Mouse (Mus musculus) spleen, adult 2 months (tissue): ENCODE measurements at regions not wholly inside any gene's neighbourhood (a gene's known extent, or its start where the extent isn't known, plus 50 kb on each side); places are given as distances from the start of the nearest gene placed in this dataset.

ENCODE experiments used
- DNase-seq, 2 experiments: peaks; one replicate each; pipeline versions ENCODE4 v3.0.0 to v3.0.0-alpha.2; 2012 to 2021; ENCODE audit warnings: low spot score in 2 of 2, low read depth in 1 of 2
- H3K27ac ChIP-seq: fragments of 200-500 bp; 2 replicates; pipeline ENCODE4 v1.5.1; 2012; ENCODE audit warnings: low read length, inconsistent platforms; ENCODE audit not compliant: insufficient read depth
- H3K27me3 ChIP-seq: fragments of 200-500 bp; 2 replicates; pipeline ENCODE4 v1.6.1; 2012; ENCODE audit warnings: mild to moderate bottlenecking, moderate library complexity, low read length, inconsistent platforms; ENCODE audit not compliant: control insufficient read depth, insufficient read depth
- H3K36me3 ChIP-seq: fragments of 200-500 bp; 2 replicates; pipeline ENCODE4 v1.6.1; 2012; ENCODE audit warnings: mild to moderate bottlenecking, low read length, inconsistent platforms; ENCODE audit not compliant: control insufficient read depth, insufficient read depth
- H3K4me1 ChIP-seq: fragments of 200-500 bp; 2 replicates; pipeline ENCODE4 v1.6.1; 2011; ENCODE audit warnings: inconsistent platforms; ENCODE audit not compliant: control insufficient read depth, insufficient read depth, insufficient read length
- H3K4me3 ChIP-seq: fragments of 200-500 bp; 2 replicates; pipeline ENCODE4 v1.5.1; 2011; ENCODE audit warnings: mild to moderate bottlenecking, inconsistent platforms; ENCODE audit not compliant: insufficient read depth, insufficient read length; ENCODE audit errors: extremely low read depth
- CTCF ChIP-seq: fragments of 200-500 bp; IDR thresholded peaks from 2 replicates; pipeline ENCODE4 v1.5.1; 2011; ENCODE audit warnings: mild to moderate bottlenecking, inconsistent platforms; ENCODE audit not compliant: insufficient read depth, insufficient read length, insufficient replicate concordance; ENCODE audit errors: extremely low read depth
- POLR2A ChIP-seq: fragments of 200-500 bp; IDR thresholded peaks from 2 replicates; pipeline ENCODE4 v1.6.1; 2011; ENCODE audit warnings: low read depth, low read length, inconsistent platforms
- WGBS: fragments of 180-500 bp; shearing (Covaris S2); methylation state at CpG from one replicate; pipeline ENCODE4 v1.1.7; 2018; 5-methylcytosine and 5-hydroxymethylcytosine counted together

- Histone ChIP-seq H3K4me3 (no peak overlapping the region), H3K27ac (no peak overlapping the region), H3K27me3 (no peaks in the 10 kb centered on the region), H3K4me1 (peaks cover 4% of the 10 kb centered on the region; the same call in 1 of the 2 replicates), H3K36me3 (no peaks in the 10 kb centered on the region)
- no peak for DNase-seq
- WGBS = 86% methylated on average over 3 of the region's 3 CpGs
- no peak for TF ChIP-seq CTCF
- no peak for TF ChIP-seq POLR2A
Measured at GRCm38 (mm10) chr4:55619891-55620290, 87.6 kb upstream of the Klf4 start.

- H3K27ac ChIP-seq = no peak overlapping the region
- H3K4me3 ChIP-seq = no peak overlapping the region
- DNase-seq = no peak
- no peaks in the 10 kb centered on the region for H3K27me3 ChIP-seq
- no peaks in the 10 kb centered on the region for H3K36me3 ChIP-seq
- WGBS = 89% methylated on average over 6 of the region's 6 CpGs
- H3K4me1 ChIP-seq = no peaks in the 10 kb centered on the region
- TF ChIP-seq POLR2A (no peak), CTCF (no peak)
Measured at GRCm38 (mm10) chr4:55615808-55616207, 83.5 kb upstream of the Klf4 start.

- H3K36me3 ChIP-seq = no peaks in the 10 kb centered on the region
- no peaks in the 10 kb centered on the region for H3K27me3 ChIP-seq
- no peaks in the 10 kb centered on the region for H3K4me1 ChIP-seq
- H3K27ac ChIP-seq = no peak overlapping the region
- 98% methylated on average over 3 of the region's 3 CpGs for WGBS
- no peak for TF ChIP-seq CTCF
- no peak for TF ChIP-seq POLR2A
- no peak overlapping the region for H3K4me3 ChIP-seq
- no peak for DNase-seq
Measured at GRCm38 (mm10) chr4:55613523-55613922, 81.3 kb upstream of the Klf4 start.

- Histone ChIP-seq H3K4me3 (no peak overlapping the region), H3K27ac (no peak overlapping the region), H3K27me3 (no peaks in the 10 kb centered on the region), H3K36me3 (no peaks in the 10 kb centered on the region), H3K4me1 (no peaks in the 10 kb centered on the region)
- 92% methylated on average over 4 of the region's 4 CpGs for WGBS
- no peak for DNase-seq
- TF ChIP-seq CTCF (no peak), POLR2A (no peak)
Measured at GRCm38 (mm10) chr4:55610998-55611397, 78.7 kb upstream of the Klf4 start.

- no peak for TF ChIP-seq POLR2A
- no peaks in the 10 kb centered on the region for H3K36me3 ChIP-seq
- peaks cover 4% of the 10 kb centered on the region; the same call in 1 of the 2 replicates for H3K4me1 ChIP-seq
- DNase-seq = no peak
- H3K27ac ChIP-seq = no peak overlapping the region
- no peaks in the 10 kb centered on the region for H3K27me3 ChIP-seq
- no peak overlapping the region for H3K4me3 ChIP-seq
- 85% methylated on average over 5 of the region's 5 CpGs for WGBS
Measured at GRCm38 (mm10) chr4:55609214-55609613, 76.9 kb upstream of the Klf4 start.

- H3K4me3 ChIP-seq = no peak overlapping the region
- H3K27ac ChIP-seq = no peak overlapping the region
- H3K36me3 ChIP-seq = no peaks in the 10 kb centered on the region
- no peak for TF ChIP-seq CTCF
- TF ChIP-seq POLR2A = no peak
- WGBS = 89% methylated on average over 9 of the region's 9 CpGs
- no peaks in the 10 kb centered on the region for H3K27me3 ChIP-seq
- peaks cover 4% of the 10 kb centered on the region; the same call in 1 of the 2 replicates for H3K4me1 ChIP-seq
- no peak for DNase-seq
Measured at GRCm38 (mm10) chr4:55605541-55605940, 73.3 kb upstream of the Klf4 start.

- no peak for DNase-seq
- Histone ChIP-seq H3K27me3 (no peaks in the 10 kb centered on the region), H3K27ac (no peak overlapping the region), H3K4me1 (peaks cover 4% of the 10 kb centered on the region; the same call in 1 of the 2 replicates), H3K4me3 (no peak overlapping the region), H3K36me3 (no peaks in the 10 kb centered on the region)
- TF ChIP-seq POLR2A = no peak
- no peak for TF ChIP-seq CTCF
- 57% methylated on average over 11 of the region's 11 CpGs for WGBS
Measured at GRCm38 (mm10) chr4:55604915-55605314, 72.6 kb upstream of the Klf4 start.
